Mouse (Mus musculus): ENCODE results near the gene Stk38. TPM values are rescaled to one million over a fixed set of nuclear protein-coding genes. Genes with fewer than 3 reads are reported as not detected.

The Stk38 gene
- polyA plus RNA-seq, 1 experiment from 2014 or later = 122 TPM

- H3K4me1 ChIP-seq = peaks cover 10% of the 10 kb centered on the region
- no peaks in the 10 kb centered on the region for H3K27me3 ChIP-seq
- H3K27ac ChIP-seq (replicated peaks) = no peak overlapping the region
- no peak overlapping the region for H3K4me3 ChIP-seq (replicated peaks)
- no peaks in the 10 kb centered on the region for H3K9me3 ChIP-seq (replicated peaks)
- no peaks in the 10 kb centered on the region for H3K36me3 ChIP-seq
- no peak overlapping the region for H3K4me2 ChIP-seq (replicated peaks)
- no peak overlapping the region for H3K9ac ChIP-seq
- ATAC-seq (ENCODE audit: insufficient number of reproducible peaks, low FRiP score, low TSS enrichment, low read depth) = no peak
- WGBS = 62% methylated on average over 19 of the region's 19 CpGs
Measured at GRCm38 (mm10) chr17:28934120-28934916, 73.5 kb downstream of the Stk38 start.

- Histone ChIP-seq H3K4me1 (peaks cover 10% of the 10 kb centered on the region), H3K4me2 (replicated peaks) (no peak overlapping the region), H3K27ac (replicated peaks) (no peak overlapping the region), H3K9me3 (replicated peaks) (no peaks in the 10 kb centered on the region), H3K9ac (no peak overlapping the region), H3K36me3 (no peaks in the 10 kb centered on the region), H3K27me3 (no peaks in the 10 kb centered on the region), H3K4me3 (replicated peaks) (no peak overlapping the region)
- WGBS = 85% methylated on average over 4 of the region's 4 CpGs
- no peak for ATAC-seq (ENCODE audit: insufficient number of reproducible peaks, low FRiP score, low TSS enrichment, low read depth)
Measured at GRCm38 (mm10) chr17:28932274-28932673, 75.5 kb downstream of the Stk38 start.

- 88% methylated on average over 18 of the region's 18 CpGs for WGBS
- peaks cover 15% of the 10 kb centered on the region for H3K4me1 ChIP-seq
- H3K9me3 ChIP-seq (replicated peaks) = no peaks in the 10 kb centered on the region
- no peaks in the 10 kb centered on the region for H3K36me3 ChIP-seq
- no peak for ATAC-seq (ENCODE audit: insufficient number of reproducible peaks, low FRiP score, low TSS enrichment, low read depth)
- peak overlapping the region; percentile 86; the same call in 1 of the 2 replicates for H3K27ac ChIP-seq (replicated peaks)
- H3K27me3 ChIP-seq = no peaks in the 10 kb centered on the region
- no peak overlapping the region for H3K4me3 ChIP-seq (replicated peaks)
- no peak overlapping the region for H3K4me2 ChIP-seq (replicated peaks)
- H3K9ac ChIP-seq = no peak overlapping the region
Measured at GRCm38 (mm10) chr17:28931436-28932211, 76.2 kb downstream of the Stk38 start.

- 13% methylated on average over 14 of the region's 14 CpGs for WGBS
- Histone ChIP-seq H3K4me2 (replicated peaks) (peak overlapping the region; percentile 28), H3K9me3 (replicated peaks) (no peaks in the 10 kb centered on the region), H3K4me1 (peaks cover 15% of the 10 kb centered on the region), H3K27ac (replicated peaks) (peak overlapping the region; percentile 86), H3K4me3 (replicated peaks) (no peak overlapping the region), H3K9ac (no peak overlapping the region), H3K27me3 (no peaks in the 10 kb centered on the region), H3K36me3 (no peaks in the 10 kb centered on the region)
- ATAC-seq (ENCODE audit: insufficient number of reproducible peaks, low FRiP score, low TSS enrichment, low read depth) = peak; percentile 88
Measured at GRCm38 (mm10) chr17:28930392-28931074, 77.3 kb downstream of the Stk38 start.

- 89% methylated on average over 4 of the region's 4 CpGs for WGBS
- Histone ChIP-seq H3K27me3 (no peaks in the 10 kb centered on the region), H3K4me2 (replicated peaks) (no peak overlapping the region)
Measured at GRCm38 (mm10) chr17:28929369-28929768, 78.4 kb downstream of the Stk38 start.

GRCm38 (mm10) chr17:28928004-28928403 lies 79.8 kb downstream of the Stk38 start:
- ATAC-seq (ENCODE audit: insufficient number of reproducible peaks, low FRiP score, low TSS enrichment, low read depth) = no peak

More at GRCm38 (mm10) chr17:28929369-28929768, 78.4 kb downstream of the Stk38 start:
- peaks cover 15% of the 10 kb centered on the region for H3K4me1 ChIP-seq
- no peak overlapping the region for H3K9ac ChIP-seq
- no peak for ATAC-seq (ENCODE audit: insufficient number of reproducible peaks, low FRiP score, low TSS enrichment, low read depth)
- H3K27ac ChIP-seq (replicated peaks) = no peak overlapping the region
- no peak overlapping the region for H3K4me3 ChIP-seq (replicated peaks)
- H3K9me3 ChIP-seq (replicated peaks) = no peaks in the 10 kb centered on the region
- no peaks in the 10 kb centered on the region for H3K36me3 ChIP-seq

GRCm38 (mm10) chr17:28926866-28927635 lies 80.7 kb downstream of the Stk38 start:
- H3K4me3 ChIP-seq (replicated peaks) = no peak overlapping the region
- no peaks in the 10 kb centered on the region for H3K27me3 ChIP-seq
- 41% methylated on average over 15 of the region's 15 CpGs for WGBS
- no peak for ATAC-seq (ENCODE audit: insufficient number of reproducible peaks, low FRiP score, low TSS enrichment, low read depth)
- H3K9ac ChIP-seq = no peak overlapping the region
- peaks cover 15% of the 10 kb centered on the region for H3K4me1 ChIP-seq
- H3K9me3 ChIP-seq (replicated peaks) = no peaks in the 10 kb centered on the region
- H3K27ac ChIP-seq (replicated peaks) = no peak overlapping the region
- H3K4me2 ChIP-seq (replicated peaks) = no peak overlapping the region
- no peaks in the 10 kb centered on the region for H3K36me3 ChIP-seq

More at GRCm38 (mm10) chr17:28928004-28928403, 79.8 kb downstream of the Stk38 start:
- Histone ChIP-seq H3K36me3 (no peaks in the 10 kb centered on the region), H3K9ac (no peak overlapping the region), H3K4me1 (peaks cover 15% of the 10 kb centered on the region), H3K27me3 (no peaks in the 10 kb centered on the region), H3K4me3 (replicated peaks) (no peak overlapping the region), H3K9me3 (replicated peaks) (no peaks in the 10 kb centered on the region), H3K4me2 (replicated peaks) (no peak overlapping the region), H3K27ac (replicated peaks) (no peak overlapping the region)
- WGBS = 85% methylated on average over 9 of the region's 9 CpGs

GRCm38 (mm10) chr17:28926380-28926779 lies 81.4 kb downstream of the Stk38 start:
- Histone ChIP-seq H3K4me1 (peaks cover 15% of the 10 kb centered on the region), H3K4me2 (replicated peaks) (no peak overlapping the region)

GRCm38 (mm10) chr17:28924957-28925595 lies 82.7 kb downstream of the Stk38 start:
- no peak for ATAC-seq (ENCODE audit: insufficient number of reproducible peaks, low FRiP score, low TSS enrichment, low read depth)
- H3K4me1 ChIP-seq = peaks cover 6% of the 10 kb centered on the region
- no peaks in the 10 kb centered on the region for H3K9me3 ChIP-seq (replicated peaks)
- H3K9ac ChIP-seq = no peak overlapping the region
- no peak overlapping the region for H3K4me3 ChIP-seq (replicated peaks)
- H3K36me3 ChIP-seq = no peaks in the 10 kb centered on the region
- H3K27me3 ChIP-seq = no peaks in the 10 kb centered on the region
- 75% methylated on average over 8 of the region's 8 CpGs for WGBS
- no peak overlapping the region for H3K27ac ChIP-seq (replicated peaks)
- H3K4me2 ChIP-seq (replicated peaks) = no peak overlapping the region

More at GRCm38 (mm10) chr17:28926380-28926779, 81.4 kb downstream of the Stk38 start:
- no peaks in the 10 kb centered on the region for H3K36me3 ChIP-seq
- H3K27ac ChIP-seq (replicated peaks) = no peak overlapping the region
- H3K9me3 ChIP-seq (replicated peaks) = no peaks in the 10 kb centered on the region
- no peaks in the 10 kb centered on the region for H3K27me3 ChIP-seq
- no peak overlapping the region for H3K9ac ChIP-seq
- ATAC-seq (ENCODE audit: insufficient number of reproducible peaks, low FRiP score, low TSS enrichment, low read depth) = no peak
- 15% methylated on average over 13 of the region's 13 CpGs for WGBS
- no peak overlapping the region for H3K4me3 ChIP-seq (replicated peaks)

- peaks cover 2% of the 10 kb centered on the region; the same call in 1 of the 2 replicates for H3K4me1 ChIP-seq
- H3K4me3 ChIP-seq (replicated peaks) = no peak overlapping the region
- no peak overlapping the region for H3K9ac ChIP-seq
- H3K27ac ChIP-seq (replicated peaks) = no peak overlapping the region
- WGBS = 50% methylated on average over 6 of the region's 6 CpGs
- no peaks in the 10 kb centered on the region for H3K27me3 ChIP-seq
- no peaks in the 10 kb centered on the region for H3K9me3 ChIP-seq (replicated peaks)
- no peaks in the 10 kb centered on the region for H3K36me3 ChIP-seq
- no peak for ATAC-seq (ENCODE audit: insufficient number of reproducible peaks, low FRiP score, low TSS enrichment, low read depth)
- H3K4me2 ChIP-seq (replicated peaks) = no peak overlapping the region
Measured at GRCm38 (mm10) chr17:28922096-28922495, 85.7 kb downstream of the Stk38 start.
